Mouse (Mus musculus) heart, embryonic 16.5 days (tissue): Measurements from ENCODE around the gene Nudt21. TPM values are rescaled to one million over a fixed set of nuclear protein-coding genes. Genes with fewer than 3 reads are reported as not detected.

Experiments used
- ATAC-seq: fragments of 200-750 bp; cut with Nextera tagmentation; replicated peaks from 2 replicates; pipeline ENCODE4 v1.8.0; 2017; ENCODE audit warnings: moderate number of reproducible peaks; ENCODE audit not compliant: insufficient read depth, low FRiP score; ENCODE audit errors: extremely low read depth
- H3K27ac ChIP-seq: fragments of 300-500 bp; sonication (generic); 2 replicates; pipeline ENCODE4 v1.5.1; 2014; ENCODE audit warnings: mild to moderate bottlenecking, low read length, control low read depth, moderate library complexity
- H3K27me3 ChIP-seq: fragments of 300-500 bp; sonication (generic); 2 replicates; pipeline ENCODE4 v1.6.1; 2014; ENCODE audit warnings: low read length, mixed read lengths; ENCODE audit not compliant: control insufficient read depth, insufficient read depth
- H3K36me3 ChIP-seq: fragments of 300-500 bp; sonication (generic); 2 replicates; pipeline ENCODE4 v1.6.1; 2014; ENCODE audit not compliant: control insufficient read depth, insufficient read depth
- H3K4me1 ChIP-seq: fragments of 300-500 bp; sonication (generic); 2 replicates; pipeline ENCODE4 v1.6.1; 2014; ENCODE audit warnings: low read length, mixed read lengths; ENCODE audit not compliant: control insufficient read depth, insufficient read depth
- H3K4me2 ChIP-seq: fragments of 300-500 bp; sonication (generic); 2 replicates; pipeline ENCODE4 v1.6.1; 2014; ENCODE audit warnings: low read depth, mild to moderate bottlenecking, control low read depth, low read length
- H3K4me3 ChIP-seq: fragments of 300-500 bp; sonication (generic); 2 replicates; pipeline ENCODE4 v1.5.1; 2014; ENCODE audit warnings: mild to moderate bottlenecking, control low read depth, low read length
- H3K9ac ChIP-seq: fragments of 300-500 bp; sonication (generic); 2 replicates; pipeline ENCODE4 v1.6.1; 2014; ENCODE audit warnings: low read length, control low read depth
- H3K9me3 ChIP-seq: fragments of 300-500 bp; sonication (generic); replicated peaks from 2 replicates; pipeline ENCODE4 v1.6.1; 2016; ENCODE audit warnings: low read length; ENCODE audit not compliant: control insufficient read depth
- WGBS: fragments of 180-500 bp; shearing (Covaris S2); extraction: QIAGEN DNeasy Blood & Tissue Kit; methylation state at CpG from one replicate; pipeline ENCODE4 v1.1.7; 2014; 5-methylcytosine and 5-hydroxymethylcytosine counted together
- polyA plus RNA-seq: library from polyadenylated mRNA; unstranded; fragments of >200 nt; fragmentation: Nextera tagmentation; extraction: Ambion mirVana; gene quantifications from 2 replicates; pipeline ENCODE4 v1.2.1, GENCODE M21; 2015

The Nudt21 gene
- polyA plus RNA-seq, 1 experiment from 2014 or later = 76.9 TPM

GRCm38 (mm10) chr8:93976446-93977211 lies 60.2 kb downstream of the Nudt21 start:
- H3K27ac ChIP-seq = no peak overlapping the region
- H3K4me2 ChIP-seq = no peak overlapping the region
- 0 out of 2 replicates have a peak, but pooled peaks have one; percentile 23 for ATAC-seq
- 79% methylated on average over 6 of the region's 6 CpGs for WGBS
- no peaks in the 10 kb centered on the region for H3K27me3 ChIP-seq
- H3K9ac ChIP-seq = no peak overlapping the region
- 0 out of 2 replicates have a peak, but pooled peaks cover 3% of the 10 kb centered on the region for H3K4me1 ChIP-seq
- H3K9me3 ChIP-seq = no peaks in the 10 kb centered on the region; the same call in 1 of the 2 replicates
- peaks cover 81% of the 10 kb centered on the region for H3K36me3 ChIP-seq
- no peak overlapping the region for H3K4me3 ChIP-seq

- no peaks in the 10 kb centered on the region; the same call in 1 of the 2 replicates for H3K9me3 ChIP-seq
- no peaks in the 10 kb centered on the region for H3K27me3 ChIP-seq
- peaks cover 72% of the 10 kb centered on the region for H3K36me3 ChIP-seq
- no peak overlapping the region for H3K4me3 ChIP-seq
- no peak for ATAC-seq
- no peak overlapping the region for H3K27ac ChIP-seq
- H3K4me1 ChIP-seq = 0 out of 2 replicates have a peak, but pooled peaks cover 3% of the 10 kb centered on the region
- 83% methylated on average over 2 of the region's 2 CpGs for WGBS
- H3K4me2 ChIP-seq = no peak overlapping the region
- H3K9ac ChIP-seq = no peak overlapping the region
Observed at GRCm38 (mm10) chr8:93975358-93975757, 61.5 kb downstream of the Nudt21 start.

- H3K9me3 ChIP-seq = no peaks in the 10 kb centered on the region; the same call in 1 of the 2 replicates
- whole genome bisulfite sequencing = 84% methylated on average over 11 of the region's 11 CpGs
- H3K4me3 ChIP-seq = no peak overlapping the region
- no peak overlapping the region for H3K9ac ChIP-seq
- no peak overlapping the region for H3K27ac ChIP-seq
- no peak for ATAC-seq
- H3K27me3 ChIP-seq = no peaks in the 10 kb centered on the region
- no peak overlapping the region for H3K4me2 ChIP-seq
- H3K36me3 ChIP-seq = peaks cover 65% of the 10 kb centered on the region
- H3K4me1 ChIP-seq = 0 out of 2 replicates have a peak, but pooled peaks cover 3% of the 10 kb centered on the region
Observed at GRCm38 (mm10) chr8:93974602-93975186, 62.1 kb downstream of the Nudt21 start.

- Histone ChIP-seq H3K27me3 (no peaks in the 10 kb centered on the region), H3K9me3 (no peaks in the 10 kb centered on the region; the same call in 1 of the 2 replicates), H3K4me2 (no peak overlapping the region), H3K9ac (no peak overlapping the region), H3K27ac (no peak overlapping the region), H3K36me3 (peaks cover 60% of the 10 kb centered on the region), H3K4me1 (0 out of 2 replicates have a peak, but pooled peaks cover 3% of the 10 kb centered on the region), H3K4me3 (no peak overlapping the region)
- WGBS = 91% methylated on average over 13 of the region's 13 CpGs
- ATAC-seq = no peak
Observed at GRCm38 (mm10) chr8:93973831-93974375, 62.9 kb downstream of the Nudt21 start.

GRCm38 (mm10) chr8:93972971-93973734 lies 63.7 kb downstream of the Nudt21 start:
- Histone ChIP-seq H3K4me2 (no peak overlapping the region), H3K4me3 (no peak overlapping the region), H3K36me3 (peaks cover 53% of the 10 kb centered on the region), H3K4me1 (0 out of 2 replicates have a peak, but pooled peaks cover 3% of the 10 kb centered on the region), H3K9ac (no peak overlapping the region), H3K27me3 (no peaks in the 10 kb centered on the region), H3K27ac (no peak overlapping the region), H3K9me3 (no peaks in the 10 kb centered on the region; the same call in 1 of the 2 replicates)
- WGBS = 82% methylated on average over 14 of the region's 14 CpGs
- ATAC-seq = no peak

GRCm38 (mm10) chr8:93972211-93972610 lies 64.6 kb downstream of the Nudt21 start:
- Histone ChIP-seq H3K9me3 (no peaks in the 10 kb centered on the region; the same call in 1 of the 2 replicates), H3K36me3 (peaks cover 48% of the 10 kb centered on the region), H3K27me3 (no peaks in the 10 kb centered on the region), H3K4me1 (0 out of 2 replicates have a peak, but pooled peaks cover 3% of the 10 kb centered on the region), H3K4me2 (no peak overlapping the region), H3K4me3 (no peak overlapping the region), H3K9ac (no peak overlapping the region), H3K27ac (no peak overlapping the region)
- WGBS = 92% methylated on average over 5 of the region's 5 CpGs
- no peak for ATAC-seq

GRCm38 (mm10) chr8:93971451-93971850 lies 65.4 kb downstream of the Nudt21 start:
- 89% methylated on average over 10 of the region's 10 CpGs for WGBS
- Histone ChIP-seq H3K9me3 (no peaks in the 10 kb centered on the region), H3K9ac (no peak overlapping the region), H3K4me2 (no peak overlapping the region), H3K36me3 (peaks cover 44% of the 10 kb centered on the region), H3K27me3 (no peaks in the 10 kb centered on the region), H3K4me1 (0 out of 2 replicates have a peak, but pooled peaks cover 2% of the 10 kb centered on the region), H3K4me3 (no peak overlapping the region), H3K27ac (no peak overlapping the region)
- ATAC-seq = no peak

- Histone ChIP-seq H3K4me3 (no peak overlapping the region), H3K4me1 (no peaks in the 10 kb centered on the region), H3K9me3 (no peaks in the 10 kb centered on the region), H3K27me3 (no peaks in the 10 kb centered on the region), H3K36me3 (peaks cover 31% of the 10 kb centered on the region), H3K9ac (no peak overlapping the region), H3K27ac (no peak overlapping the region), H3K4me2 (no peak overlapping the region)
- no peak for ATAC-seq
- 77% methylated on average over 7 of the region's 7 CpGs for WGBS
Observed at GRCm38 (mm10) chr8:93969626-93970340, 67.0 kb downstream of the Nudt21 start.
